Mouse (Mus musculus) stomach, postnatal 0 days (tissue): ENCODE results near the gene Pik3r2. TPM values are rescaled to one million over a fixed set of nuclear protein-coding genes. Genes with fewer than 3 reads are reported as not detected.

Experiments
- ATAC-seq: fragments of 200-750 bp; cut with Nextera tagmentation; 2 replicates; pipeline ENCODE4 v1.8.0; 2017; ENCODE audit not compliant: low FRiP score, low TSS enrichment
- DNase-seq: peaks from one replicate; pipeline ENCODE4 v3.0.0-alpha.2; 2016; ENCODE audit warnings: low spot score
- H3K27ac ChIP-seq: fragments of 300-500 bp; sonication (generic); replicated peaks from 2 replicates; pipeline ENCODE4 v1.5.1; 2014; ENCODE audit warnings: mild to moderate bottlenecking, control low read depth
- H3K27me3 ChIP-seq: fragments of 300-500 bp; sonication (generic); 2 replicates; pipeline ENCODE4 v1.6.1; 2014; ENCODE audit warnings: low read length; ENCODE audit not compliant: control insufficient read depth, insufficient read depth
- H3K36me3 ChIP-seq: fragments of 300-500 bp; sonication (generic); 2 replicates; pipeline ENCODE4 v1.6.1; 2014; ENCODE audit warnings: low read length, mixed read lengths; ENCODE audit not compliant: control insufficient read depth, insufficient read depth
- H3K4me1 ChIP-seq: fragments of 300-500 bp; sonication (generic); replicated peaks from 2 replicates; pipeline ENCODE4 v1.6.1; 2014; ENCODE audit warnings: antibody characterized with exemption; ENCODE audit not compliant: control insufficient read depth, insufficient read depth
- H3K4me2 ChIP-seq: fragments of 300-500 bp; sonication (generic); replicated peaks from 2 replicates; pipeline ENCODE4 v1.6.1; 2014; ENCODE audit warnings: low read depth, mild to moderate bottlenecking, control low read depth, moderate library complexity
- H3K4me3 ChIP-seq: fragments of 300-500 bp; sonication (generic); 2 replicates; pipeline ENCODE4 v1.5.1; 2014; ENCODE audit warnings: low read depth, low read length, control low read depth
- H3K9ac ChIP-seq: fragments of 300-500 bp; sonication (generic); 2 replicates; pipeline ENCODE4 v1.6.1; 2014; ENCODE audit warnings: mild to moderate bottlenecking, low read length, control low read depth, mixed read lengths
- H3K9me3 ChIP-seq: fragments of 300-500 bp; sonication (generic); 2 replicates; pipeline ENCODE4 v1.6.1; 2016; ENCODE audit warnings: low read length; ENCODE audit not compliant: control insufficient read depth
- CTCF ChIP-seq: IDR thresholded peaks from 2 replicates; pipeline ENCODE4 v1.5.1; 2016; ENCODE audit warnings: antibody characterized with exemption, low read depth, mild to moderate bottlenecking, moderate library complexity
- EP300 ChIP-seq: optimal IDR thresholded peaks from 2 replicates; pipeline ENCODE3; 2016; ENCODE audit warnings: antibody characterized with exemption
- WGBS: fragments of 180-500 bp; shearing (Covaris S2); extraction: QIAGEN DNeasy Blood & Tissue Kit; methylation state at CpG from one replicate; pipeline ENCODE4 v1.1.7; 2014; 5-methylcytosine and 5-hydroxymethylcytosine counted together
- polyA plus RNA-seq: library from polyadenylated mRNA; unstranded; fragments of >200 nt; fragmentation: Nextera tagmentation; extraction: Ambion mirVana; gene quantifications from 2 replicates; pipeline ENCODE4 v1.2.1, GENCODE M21; 2015

Gene Pik3r2
- polyA plus RNA-seq, 1 experiment from 2014 or later, result 36.8 TPM

DNA sequence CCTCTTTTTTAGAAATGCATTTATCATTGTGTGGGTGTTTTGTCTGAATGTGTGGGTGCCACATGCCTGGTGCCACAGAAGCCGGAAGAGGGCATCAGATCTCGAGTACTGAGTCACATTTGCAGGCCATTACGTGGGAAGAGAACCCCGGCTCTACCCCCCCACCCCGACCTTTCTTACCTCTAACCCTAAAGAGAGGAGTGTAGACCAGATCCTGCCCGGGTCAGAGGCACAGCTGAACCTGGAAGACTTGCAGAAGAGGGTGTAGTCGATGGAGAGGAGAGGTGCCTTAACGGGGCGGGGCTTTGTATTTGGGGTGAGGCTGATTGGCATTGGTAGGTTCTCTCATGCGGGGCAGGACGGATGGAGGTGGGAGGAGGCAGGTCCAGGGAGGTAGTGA, 31.7 kb downstream of the Pik3r2 start:
- H3K9me3 ChIP-seq, result no peaks in the 10 kb centered on the region
- 45% methylated on average over 11 of the region's 11 CpGs for WGBS
- H3K9ac ChIP-seq, result no peak overlapping the region
- no peak overlapping the region for H3K4me2 ChIP-seq
- DNase-seq, result no peak
- ATAC-seq, result no peak
- no peak overlapping the region for H3K4me3 ChIP-seq
- TF ChIP-seq EP300, result no peak
- no peak for TF ChIP-seq CTCF
- 0 out of 2 replicates have a peak, but pooled peaks cover 5% of the 10 kb centered on the region for H3K27me3 ChIP-seq
- H3K4me1 ChIP-seq, result 0 out of 2 replicates have a peak, but pooled peaks cover 3% of the 10 kb centered on the region
- H3K27ac ChIP-seq, result no peak overlapping the region
- H3K36me3 ChIP-seq, result no peaks in the 10 kb centered on the region

DNA sequence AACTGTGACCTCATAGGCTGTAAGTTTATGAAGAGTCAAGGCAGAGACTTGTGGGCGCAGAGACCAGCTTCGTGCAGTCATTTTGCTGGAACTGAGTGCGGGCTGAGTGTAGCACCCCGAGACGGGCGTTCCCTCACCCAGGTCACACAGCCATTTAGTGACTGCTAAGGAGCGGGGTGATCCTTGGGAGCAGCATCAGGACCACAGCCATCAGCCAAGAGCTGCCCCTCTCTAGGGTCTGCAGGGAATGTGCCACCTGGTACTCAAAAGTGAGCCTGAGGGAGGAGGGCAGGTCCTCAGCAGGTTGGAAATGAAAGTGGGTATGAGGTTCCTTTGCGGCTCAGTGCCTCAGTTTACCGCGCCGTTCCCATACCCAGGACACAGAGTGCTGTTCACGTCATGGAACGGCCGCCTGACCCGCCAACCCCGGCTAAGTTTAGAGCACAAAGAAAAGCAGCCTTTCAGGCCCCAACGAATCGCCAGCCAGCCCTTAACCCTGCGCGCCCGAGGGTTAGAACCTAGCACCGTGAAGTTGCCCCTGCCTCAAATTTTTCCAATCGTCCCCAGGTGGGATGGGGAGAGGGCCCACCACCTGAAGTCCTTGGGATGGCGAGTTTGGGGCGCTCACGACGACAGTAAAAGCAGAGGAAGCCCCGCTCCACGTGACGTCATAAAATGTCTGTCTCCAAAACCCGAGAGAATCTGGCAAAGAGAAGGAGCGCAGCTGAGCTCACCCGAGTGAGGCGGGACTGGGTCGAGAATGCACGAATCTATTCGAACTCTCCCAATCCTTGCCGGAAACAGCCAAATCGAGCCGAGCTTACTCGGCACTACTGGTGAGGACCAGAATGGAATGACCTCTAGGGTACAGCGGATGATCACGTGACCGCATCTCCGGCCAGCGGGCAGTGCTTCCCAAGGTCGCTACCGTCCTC, 32.6 kb downstream of the Pik3r2 start:
- ATAC-seq, result peak; percentile 39; the same call in 1 of the 2 replicates
- Histone ChIP-seq H3K27ac (no peak overlapping the region), H3K27me3 (0 out of 2 replicates have a peak, but pooled peaks cover 5% of the 10 kb centered on the region), H3K9me3 (no peaks in the 10 kb centered on the region), H3K4me2 (peak overlapping the region; percentile 49), H3K4me3 (peak overlapping the region; percentile 28), H3K9ac (peak overlapping the region; percentile 31; the same call in 1 of the 2 replicates), H3K4me1 (0 out of 2 replicates have a peak, but pooled peaks cover 3% of the 10 kb centered on the region), H3K36me3 (no peaks in the 10 kb centered on the region)
- DNase-seq, result no peak
- WGBS, result 7% methylated on average over 48 of the region's 48 CpGs
- TF ChIP-seq EP300, result no peak

DNA sequence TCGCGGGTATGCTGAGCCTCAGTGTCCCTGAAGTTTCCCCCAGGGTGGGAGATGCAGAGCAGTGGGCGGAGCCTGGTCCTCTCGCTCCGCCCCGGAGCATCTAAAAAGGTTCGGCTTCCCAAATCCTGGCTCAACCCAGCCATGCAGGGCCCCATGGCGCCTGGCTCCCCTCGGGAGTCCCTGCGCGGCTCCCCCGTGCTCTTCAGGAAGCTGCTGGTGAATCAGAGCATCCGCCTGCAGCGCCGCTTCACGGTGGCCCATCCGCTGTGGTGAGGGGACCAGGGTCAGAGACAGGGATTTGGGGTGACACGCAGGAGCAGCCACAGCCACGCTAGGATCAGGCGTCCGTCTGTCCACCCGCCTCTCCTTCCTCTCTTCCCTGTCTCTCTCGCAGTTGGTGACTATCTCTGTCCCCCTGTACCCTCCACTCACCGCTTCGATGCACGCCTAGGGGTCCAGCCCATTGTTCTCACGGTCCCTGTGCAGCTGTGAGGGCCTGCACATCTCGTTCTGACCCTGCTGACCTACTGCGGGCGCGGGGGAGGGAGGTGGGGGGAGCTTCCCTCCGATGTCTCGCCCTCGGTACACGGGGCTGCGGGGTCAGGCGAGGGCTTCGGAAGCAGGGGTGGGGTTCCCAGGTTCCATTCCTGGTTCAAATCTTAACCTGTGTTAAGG, 33.4 kb downstream of the Pik3r2 start:
- Histone ChIP-seq H3K4me2 (peak overlapping the region; percentile 49; the same call in 1 of the 2 replicates), H3K4me1 (0 out of 2 replicates have a peak, but pooled peaks cover 3% of the 10 kb centered on the region), H3K27me3 (0 out of 2 replicates have a peak, but pooled peaks cover 5% of the 10 kb centered on the region), H3K9ac (no peak overlapping the region), H3K27ac (no peak overlapping the region), H3K9me3 (no peaks in the 10 kb centered on the region), H3K4me3 (peak overlapping the region; percentile 28; the same call in 1 of the 2 replicates), H3K36me3 (no peaks in the 10 kb centered on the region)
- TF ChIP-seq EP300 (no peak), CTCF (no peak)
- WGBS, result 6% methylated on average over 36 of the region's 38 CpGs
- no peak for DNase-seq
- no peak for ATAC-seq

DNA sequence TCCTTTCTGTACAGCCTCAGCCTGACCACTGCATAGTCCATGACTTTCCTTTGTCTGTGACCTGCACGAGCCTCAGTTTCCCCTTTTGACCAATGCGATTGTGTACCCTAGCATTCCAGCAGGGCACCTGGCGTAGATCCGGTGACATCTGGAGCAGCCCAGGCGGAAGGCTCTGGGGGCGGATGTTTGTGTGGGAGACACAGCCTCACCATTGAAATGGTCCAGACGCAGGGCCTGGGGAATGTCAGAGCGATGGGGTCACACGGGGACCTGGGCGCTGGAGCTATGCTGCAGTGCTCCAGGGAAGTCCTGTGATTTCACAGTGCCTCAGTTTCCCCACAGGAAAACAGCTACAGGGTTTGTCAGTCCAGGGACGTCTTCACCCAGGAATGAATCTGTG, 34.3 kb downstream of the Pik3r2 start:
- Histone ChIP-seq H3K4me1 (0 out of 2 replicates have a peak, but pooled peaks cover 3% of the 10 kb centered on the region), H3K27ac (no peak overlapping the region), H3K9ac (no peak overlapping the region), H3K27me3 (0 out of 2 replicates have a peak, but pooled peaks cover 5% of the 10 kb centered on the region), H3K4me2 (no peak overlapping the region), H3K36me3 (no peaks in the 10 kb centered on the region), H3K9me3 (no peaks in the 10 kb centered on the region), H3K4me3 (no peak overlapping the region)
- 48% methylated on average over 11 of the region's 11 CpGs for WGBS
- DNase-seq (no peak), ATAC-seq (no peak)
- no peak for TF ChIP-seq CTCF
- TF ChIP-seq EP300, result no peak

DNA sequence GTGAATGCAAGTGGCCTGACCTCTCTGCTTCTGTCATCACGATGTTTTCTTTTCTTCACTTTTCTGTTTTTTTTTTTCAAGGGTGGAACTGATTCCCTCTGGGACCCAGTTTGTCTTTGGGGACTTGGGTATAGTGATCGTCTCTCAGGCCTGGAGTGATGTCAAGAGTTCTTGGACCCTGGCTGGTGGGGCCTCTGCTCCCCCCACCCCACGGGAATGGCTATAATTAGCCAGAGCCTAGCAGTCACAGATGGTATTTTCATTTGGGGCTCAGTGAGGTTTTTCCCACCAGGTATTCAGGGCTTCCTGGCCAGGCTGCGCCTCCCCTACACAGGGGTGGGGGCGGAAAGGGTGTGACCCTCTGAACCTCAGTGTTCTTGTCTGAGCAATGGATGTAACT, 34.9 kb downstream of the Pik3r2 start:
- H3K4me1 ChIP-seq, result 0 out of 2 replicates have a peak, but pooled peaks cover 3% of the 10 kb centered on the region
- DNase-seq, result no peak
- TF ChIP-seq EP300 (no peak), CTCF (no peak)
- ATAC-seq, result no peak
- no peak overlapping the region for H3K4me2 ChIP-seq
- 52% methylated on average over 5 of the region's 5 CpGs for WGBS
- H3K9me3 ChIP-seq, result no peaks in the 10 kb centered on the region
- H3K36me3 ChIP-seq, result no peaks in the 10 kb centered on the region
- no peak overlapping the region for H3K27ac ChIP-seq
- 0 out of 2 replicates have a peak, but pooled peaks cover 5% of the 10 kb centered on the region for H3K27me3 ChIP-seq
- H3K4me3 ChIP-seq, result no peak overlapping the region
- H3K9ac ChIP-seq, result no peak overlapping the region
